Mouse (Mus musculus): Measurements from ENCODE around the gene Selenov. TPM values are rescaled to one million over a fixed set of nuclear protein-coding genes. Genes with fewer than 3 reads are reported as not detected.

The Selenov gene
- total RNA-seq, 4 experiments from 2014 or later = not detected

Other genes with a start within 250 kb of the Selenov start
- gene Psmc4, start 241.1 kb downstream of the Selenov start, total RNA-seq (2022) = 10 to 100 TPM; 72.5 to 86.7 (median 82.7) TPM
- gene Fcgbp, start 219.9 kb downstream of the Selenov start, total RNA-seq (2022) = not detected
- not detected for gene 9530053A07Rik, start 161.7 kb downstream of the Selenov start, total RNA-seq (2022)
- gene Fbl, start 121.5 kb downstream of the Selenov start, total RNA-seq (2022) = 10 to 100 TPM; 31.1 to 33.6 (median 32.1) TPM
- gene Dyrk1b, start 111.7 kb downstream of the Selenov start, total RNA-seq (2022) = 10 to 100 TPM; 24.0 to 34.6 (median 31.8) TPM
- gene Eid2, start 23.3 kb downstream of the Selenov start, total RNA-seq (2022) = 10 to 100 TPM; 11.8 to 14.4 (median 13.3) TPM
- gene Eid2b, start 13.4 kb downstream of the Selenov start, total RNA-seq (2022) = 10 to 100 TPM; 13.7 to 16.8 (median 15.2) TPM
- gene Dll3, start 11.1 kb upstream of the Selenov start, total RNA-seq (2022) = not detected
- gene Timm50, start 20.9 kb upstream of the Selenov start, total RNA-seq (2022) = 10 to 100 TPM; 59.2 to 68.5 (median 64.4) TPM
- gene Supt5, start 47.6 kb upstream of the Selenov start, total RNA-seq (2022) = 10 to 100 TPM; 56.0 to 63.2 (median 57.6) TPM
- 100 to 1,000 TPM; 472 to 574 (median 541) TPM for gene Rps16, start 59.5 kb upstream of the Selenov start, total RNA-seq (2022)
- gene Plekhg2, start 81.4 kb upstream of the Selenov start, total RNA-seq (2022) = 10 to 100 TPM in 3 of 4 experiments, 1 to 10 TPM in 1; 8.9 to 13.2 (median 11.2) TPM
- gene Zfp36, start 89.1 kb upstream of the Selenov start, total RNA-seq (2022) = 10 to 100 TPM; 12.2 to 40.6 (median 16.5) TPM
- gene Med29, start 101.5 kb upstream of the Selenov start, total RNA-seq (2022) = 10 to 100 TPM; 19.5 to 24.0 (median 22.2) TPM
- 10 to 100 TPM; 35.7 to 44.4 (median 39.1) TPM for gene Paf1, start 101.8 kb upstream of the Selenov start, total RNA-seq (2022)
- gene Gmfg, start 146.3 kb upstream of the Selenov start, total RNA-seq (2022) = 1 to 10 TPM; 3.5 to 5.7 (median 4.8) TPM
- under 1 TPM; 0.43 to 0.82 (median 0.61) TPM for gene Lrfn1, start 160.8 kb upstream of the Selenov start, total RNA-seq (2022)
- gene Ifnl2, start 219.3 kb upstream of the Selenov start, total RNA-seq (2022) = not detected
- not detected for gene Ifnl3, start 231.7 kb upstream of the Selenov start, total RNA-seq (2022)
- not detected for gene Sycn, start 249.7 kb upstream of the Selenov start, total RNA-seq (2022)

Measured in heart, adult 8-10 months (tissue).